Mouse (Mus musculus): ENCODE data around the gene Cby1.

Gene Cby1

DNA sequence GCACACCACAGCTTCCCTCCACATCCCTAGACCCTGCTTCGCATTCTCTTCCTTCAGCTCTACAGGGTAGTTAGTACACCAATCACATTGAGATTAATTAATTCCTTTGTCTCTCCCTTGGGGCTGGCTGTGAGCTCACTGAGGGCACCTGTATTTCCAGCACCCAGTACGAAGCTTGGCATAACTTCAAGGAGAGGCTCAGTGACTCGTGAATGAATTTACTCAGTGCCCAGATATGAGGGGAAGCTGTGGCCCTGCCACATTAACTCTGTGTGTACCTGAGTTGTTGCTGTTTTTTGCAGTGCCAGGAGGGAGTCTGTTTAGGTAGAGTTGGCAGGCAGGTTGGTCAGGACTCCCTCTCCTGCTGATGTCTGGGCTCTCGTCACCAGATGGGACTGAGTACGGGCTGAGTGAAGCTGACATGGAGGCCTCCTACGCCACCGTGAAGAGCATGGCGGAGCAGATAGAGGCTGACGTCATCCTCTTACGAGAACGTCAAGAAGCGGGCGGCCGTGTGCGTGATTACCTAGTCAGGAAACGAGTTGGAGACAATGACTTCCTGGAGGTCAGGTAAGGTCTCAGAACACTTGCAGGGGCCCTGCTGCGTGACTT lies 47.7 kb downstream of the Cby1 start:
- no peak for DNase-seq (ENCODE audit: low spot score in 2 of 2)

DNA sequence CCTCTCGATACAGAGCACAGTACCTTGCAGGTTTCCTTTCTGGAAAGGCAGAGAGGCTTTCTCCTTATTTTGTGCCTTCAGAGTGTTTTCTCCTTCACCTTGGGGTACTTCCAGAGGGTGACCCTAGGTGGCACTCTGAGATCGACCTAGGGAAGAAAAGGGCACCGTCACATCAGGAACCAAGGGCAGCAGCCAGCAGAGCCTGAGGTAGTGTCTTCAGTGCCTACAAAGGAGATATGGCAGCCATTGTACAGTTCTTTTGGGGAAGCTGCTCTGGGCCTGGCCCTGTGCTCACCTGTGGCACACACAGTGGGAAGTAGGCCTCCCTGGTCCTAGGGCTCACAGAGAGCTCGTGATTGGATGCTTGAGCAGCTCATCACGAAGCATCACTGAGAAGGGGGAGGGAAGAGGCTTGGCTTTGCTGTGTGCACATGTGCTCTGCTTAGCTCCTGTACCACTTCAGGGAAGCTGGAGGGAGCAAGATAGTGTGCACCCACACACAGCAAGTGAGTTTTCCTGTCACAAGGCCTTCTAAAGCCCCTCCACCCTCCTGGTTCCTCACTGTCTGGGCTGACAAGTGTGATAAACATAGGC lies 49.3 kb downstream of the Cby1 start:
- DNase-seq (ENCODE audit: low spot score in 2 of 2), result no peak

- DNase-seq (ENCODE audit: low spot score in 2 of 2), result no peak
These were observed 56.6 kb downstream of the Cby1 start for GRCm38 (mm10) chr15:79715646-79716045.

- no peak for DNase-seq (ENCODE audit: low spot score in 2 of 2)
These were observed 57.7 kb downstream of the Cby1 start for GRCm38 (mm10) chr15:79716710-79717109.

All from frontal cortex, postnatal 10 days (tissue).